Mouse (Mus musculus) retina, postnatal 1 day (tissue): ENCODE measurements around the gene Adipor2.
A peak's percentile ranks its signal among the peaks of the same experiment; 100 is the strongest.

ENCODE experiments used
- DNase-seq: peaks from one replicate; pipeline ENCODE4 v3.0.0-alpha.2; 2012

The Adipor2 gene

GRCm38 (mm10) chr6:119419412-119419811 lies 1.9 kb upstream of the Adipor2 start:
- DNase-seq = no peak

DNA sequence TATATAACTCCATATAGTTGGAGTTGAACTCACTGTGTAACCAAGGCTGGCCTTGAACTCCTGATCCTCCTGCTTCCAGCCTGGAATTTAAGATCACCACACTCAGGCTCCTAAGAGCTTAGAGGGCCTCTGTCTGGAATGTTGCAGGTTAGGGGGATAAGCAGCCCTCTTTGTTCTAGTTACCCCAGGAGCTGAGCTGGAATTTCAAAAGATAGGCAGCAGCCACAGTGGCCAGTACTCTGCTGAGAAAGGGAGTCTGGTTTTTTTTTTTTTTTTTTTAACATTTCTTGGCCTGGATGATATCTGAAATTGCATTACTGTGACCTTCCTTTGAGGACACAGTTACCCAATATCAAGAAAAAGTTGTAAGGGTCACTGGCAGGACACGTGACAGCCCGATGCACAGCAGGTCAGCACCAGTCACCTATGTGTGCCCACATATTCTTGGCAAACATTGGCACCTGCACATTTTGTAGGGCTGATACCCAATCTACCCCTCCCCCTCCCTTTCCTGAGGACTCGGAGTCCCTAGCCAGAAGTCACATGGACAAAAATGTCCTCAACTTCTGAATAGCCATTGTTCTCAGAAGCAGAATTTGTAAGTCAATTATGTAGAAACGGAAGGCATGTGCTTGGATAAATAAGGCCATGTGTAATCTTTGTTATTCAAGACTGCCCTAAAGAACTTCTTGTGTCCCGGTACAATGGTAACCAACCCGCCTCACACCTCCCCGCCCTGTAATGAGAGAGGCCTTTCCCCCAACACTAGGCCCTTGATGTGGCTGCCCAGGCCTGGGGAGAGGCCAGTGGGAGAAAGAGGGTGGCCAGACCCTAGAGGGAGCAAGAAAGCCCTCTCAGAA lies 1.1 kb upstream of the Adipor2 start:
- peak; percentile 38 for DNase-seq

GRCm38 (mm10) chr6:119417821-119418220 lies 317 bp upstream of the Adipor2 start:
- no peak for DNase-seq

- DNase-seq = no peak
Measured at GRCm38 (mm10) chr6:119416643-119417042, 861 bp downstream of the Adipor2 start.

DNA sequence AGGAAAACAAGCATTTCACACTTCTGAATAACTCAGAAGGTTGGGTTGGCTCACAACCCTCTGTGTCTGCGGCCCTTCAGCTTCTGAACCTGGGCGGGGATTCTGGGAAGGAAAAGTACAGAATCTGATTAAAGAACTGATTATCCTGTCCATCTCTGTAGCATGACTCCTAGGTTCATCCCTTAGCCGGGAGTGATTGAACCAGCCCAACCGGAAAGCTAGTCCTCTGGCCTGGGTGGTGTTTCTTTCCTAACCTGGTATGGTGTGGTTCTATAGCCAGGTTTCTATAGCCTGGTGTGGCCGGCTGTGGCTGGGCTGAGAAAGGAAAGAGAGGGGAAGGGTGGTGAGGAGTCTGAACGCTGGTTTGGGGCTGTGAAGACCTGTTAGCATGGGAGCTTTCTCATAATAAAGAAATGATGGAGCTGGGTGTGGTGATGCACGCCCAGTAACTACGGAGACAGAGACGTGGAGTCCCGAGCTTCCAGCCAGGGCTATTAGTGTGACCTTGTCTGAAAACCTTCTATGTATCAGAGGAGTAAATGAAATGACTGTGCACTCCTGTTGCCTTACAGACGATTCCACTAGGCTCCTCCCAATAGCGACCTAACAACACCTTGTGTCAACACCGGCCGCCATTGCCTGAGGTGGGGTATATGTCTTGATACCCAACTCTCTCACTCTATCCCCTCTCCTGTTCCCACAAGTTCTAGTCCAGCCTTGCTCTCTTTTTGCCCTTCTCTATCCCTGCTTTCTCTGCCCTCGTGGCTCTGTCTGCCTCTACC lies 3.1 kb downstream of the Adipor2 start:
- DNase-seq = no peak

- no peak for DNase-seq
Measured at GRCm38 (mm10) chr6:119412588-119412987, 4.9 kb downstream of the Adipor2 start.

DNA sequence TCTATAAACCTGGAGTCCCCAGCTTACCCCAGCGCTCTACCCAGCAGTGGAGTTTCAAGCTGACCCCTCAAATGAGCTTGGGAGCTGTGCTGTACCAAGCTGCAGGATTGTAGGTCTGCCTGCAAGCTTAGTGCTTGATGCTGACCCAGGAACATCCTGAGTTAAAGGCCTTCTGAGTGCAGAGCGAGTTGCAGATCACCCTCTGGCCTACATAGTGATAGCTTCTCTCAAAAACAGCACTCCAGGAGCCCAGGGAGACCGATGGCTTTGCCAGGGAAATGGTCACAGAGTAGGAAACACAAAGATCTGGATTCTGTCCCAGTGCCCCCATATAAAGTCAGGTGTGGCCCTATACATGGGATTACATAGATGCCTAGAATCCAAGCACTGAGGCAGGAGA lies 6.0 kb downstream of the Adipor2 start:
- DNase-seq = no peak

- DNase-seq = no peak
Measured at GRCm38 (mm10) chr6:119409766-119410165, 7.7 kb downstream of the Adipor2 start.

GRCm38 (mm10) chr6:119408582-119408981 lies 8.9 kb downstream of the Adipor2 start:
- no peak for DNase-seq

GRCm38 (mm10) chr6:119407818-119408217 lies 9.7 kb downstream of the Adipor2 start:
- no peak for DNase-seq

DNA sequence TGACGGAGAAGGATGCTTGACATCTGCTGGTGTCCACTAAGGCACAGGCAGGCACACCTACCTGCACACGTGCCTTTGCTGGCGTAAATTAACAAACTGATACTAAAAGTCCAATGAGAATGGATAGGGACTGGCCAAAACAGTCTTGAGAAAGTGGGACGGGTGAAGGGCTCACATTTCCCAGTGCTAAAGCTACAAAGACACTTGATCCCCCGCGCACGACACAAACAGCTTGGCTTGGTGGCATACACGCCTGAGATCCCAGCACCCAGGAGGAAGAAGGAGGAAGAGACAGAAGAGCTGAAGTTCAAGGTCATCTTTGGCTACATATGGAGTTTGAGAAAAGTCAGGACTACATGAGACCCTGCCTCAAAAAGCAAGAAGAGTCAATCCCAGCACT lies 11.0 kb downstream of the Adipor2 start:
- no peak for DNase-seq

DNA sequence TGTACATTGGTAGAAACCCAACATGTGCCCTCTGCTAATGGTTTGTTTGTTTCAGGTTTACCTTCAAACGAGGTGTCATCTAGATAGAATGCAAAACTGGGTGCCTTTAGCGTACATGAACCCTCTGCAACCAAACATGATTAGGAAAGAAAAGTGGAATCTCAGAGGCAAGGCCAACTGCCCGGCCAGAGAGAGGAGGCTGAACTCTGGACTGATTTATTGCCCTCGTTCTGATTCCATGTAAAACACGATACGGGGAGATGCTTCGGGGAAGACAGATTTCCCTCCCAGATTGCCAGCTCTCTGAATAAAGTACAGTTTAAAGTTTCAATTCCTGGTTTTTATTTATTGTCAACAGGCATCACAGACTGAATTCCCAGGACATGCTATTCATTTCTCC lies 12.2 kb downstream of the Adipor2 start:
- DNase-seq = no peak

DNA sequence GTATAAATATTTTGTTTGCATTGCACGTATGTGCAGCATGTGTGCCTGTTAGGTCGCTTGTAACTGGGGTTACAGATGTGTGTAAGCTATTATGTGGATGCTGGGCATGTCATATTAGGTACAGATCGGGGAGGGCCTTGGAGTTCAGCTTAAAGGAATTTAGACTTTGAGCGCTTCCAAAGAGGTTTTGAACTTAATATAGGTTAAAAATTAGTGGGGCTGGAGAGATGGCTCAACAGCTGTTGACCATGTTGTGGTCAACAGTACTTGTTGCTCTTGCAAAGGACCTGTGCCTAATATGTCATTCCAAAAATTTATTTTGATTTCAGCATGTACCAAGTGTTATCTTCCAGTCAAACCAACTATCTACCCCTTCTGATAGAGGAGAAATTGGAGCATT lies 12.7 kb downstream of the Adipor2 start:
- no peak for DNase-seq

DNA sequence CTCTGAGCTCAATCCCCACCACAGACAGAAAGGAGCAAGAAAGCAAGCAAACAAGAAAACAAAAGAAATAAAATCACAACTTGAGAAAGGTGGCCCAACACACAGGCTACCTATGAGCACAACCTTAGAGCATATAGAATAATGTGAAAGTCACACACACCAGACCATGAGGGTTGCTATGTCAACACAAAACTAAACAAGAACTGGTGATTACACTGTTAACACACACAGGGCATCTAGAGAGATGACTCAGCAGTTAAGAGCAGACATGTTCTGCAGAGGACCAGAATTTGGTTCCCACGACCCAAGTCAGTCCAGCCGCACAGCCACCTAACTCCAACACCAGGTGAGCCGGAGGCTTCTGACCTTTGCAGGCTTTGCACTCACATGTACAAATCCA lies 14.5 kb downstream of the Adipor2 start:
- no peak for DNase-seq

DNA sequence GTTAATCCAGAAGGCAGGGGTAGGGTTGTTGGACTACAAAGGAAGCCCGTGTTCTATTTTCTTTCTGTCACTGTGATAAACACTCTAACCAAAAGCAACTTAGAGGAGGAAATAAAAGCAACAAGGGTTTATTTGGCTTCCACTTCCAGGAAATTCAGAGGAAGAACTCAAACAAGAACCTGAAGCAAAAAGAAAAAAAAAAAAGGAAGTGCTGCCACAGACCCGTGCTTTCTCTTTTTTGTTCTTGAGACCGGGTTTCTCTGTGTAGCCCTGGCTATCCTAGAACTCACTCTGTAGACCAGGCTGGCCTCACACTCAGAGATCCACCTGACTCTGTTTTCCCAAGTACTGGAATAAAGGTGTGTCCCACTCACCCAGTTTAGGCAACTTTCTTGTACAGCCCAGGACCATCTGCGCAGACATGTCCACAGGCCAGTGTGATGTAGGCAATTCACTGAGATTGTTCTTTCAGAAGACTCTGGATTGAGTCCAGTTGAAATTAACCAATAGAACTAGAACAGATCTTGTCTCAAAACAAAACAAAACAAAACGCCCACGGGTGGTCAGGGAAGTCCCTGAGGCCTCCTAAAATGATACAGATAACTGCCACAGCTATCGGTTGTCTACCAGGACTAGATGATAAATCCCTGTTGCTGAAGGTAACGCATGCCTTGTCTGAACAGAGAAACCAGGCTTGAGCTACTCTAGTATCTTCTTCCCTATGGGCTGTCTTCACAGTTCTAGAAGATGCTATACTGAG lies 15.8 kb downstream of the Adipor2 start:
- no peak for DNase-seq

DNA sequence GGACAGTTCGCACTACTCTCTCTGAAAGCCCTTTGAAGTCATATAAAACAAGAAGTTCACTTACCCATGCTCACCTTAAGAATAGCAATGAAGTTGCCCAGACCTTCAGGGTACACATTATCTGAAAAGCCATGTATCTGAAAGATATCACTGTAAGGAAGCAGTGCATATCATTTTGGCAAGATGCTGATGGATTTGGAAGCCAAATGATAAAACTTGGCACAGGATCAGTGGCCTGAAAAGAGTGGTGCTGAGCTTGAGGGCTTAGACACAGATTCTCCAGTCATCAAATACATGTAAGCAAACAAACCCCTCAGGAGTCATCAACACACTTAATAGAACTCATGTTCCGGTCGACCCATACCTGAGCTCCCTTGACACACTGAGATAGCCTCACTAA lies 16.9 kb downstream of the Adipor2 start:
- no peak for DNase-seq

GRCm38 (mm10) chr6:119399371-119399770 lies 18.1 kb downstream of the Adipor2 start:
- DNase-seq = no peak

- DNase-seq = no peak
Measured at GRCm38 (mm10) chr6:119396309-119396634, 21.2 kb downstream of the Adipor2 start.

GRCm38 (mm10) chr6:119395421-119396308 lies 21.8 kb downstream of the Adipor2 start:
- no peak for DNase-seq

- no peak for DNase-seq
Measured at GRCm38 (mm10) chr6:119392836-119393235, 24.7 kb downstream of the Adipor2 start.

- no peak for DNase-seq
Measured at GRCm38 (mm10) chr6:119390728-119391127, 26.8 kb downstream of the Adipor2 start.

- no peak for DNase-seq
Measured at GRCm38 (mm10) chr6:119389089-119389488, 28.4 kb downstream of the Adipor2 start.

GRCm38 (mm10) chr6:119388650-119389012 lies 28.9 kb downstream of the Adipor2 start:
- peak; percentile 98 for DNase-seq
